Mouse (Mus musculus) naive thymus-derived CD4-positive, alpha-beta T cell, adult 5 months (primary cell): Measurements from ENCODE around the gene Atf2. TPM values are rescaled to one million over a fixed set of nuclear protein-coding genes. Genes with fewer than 3 reads are reported as not detected.

Experiments used
- polyA plus RNA-seq: library from polyadenylated mRNA; unstranded; fragments of 100-300 nt; shearing (Covaris generic); gene quantifications from one replicate; pipeline ENCODE4 v1.2.1, GENCODE M21; 2017

The Atf2 gene
- 90.3 TPM for polyA plus RNA-seq

DNA sequence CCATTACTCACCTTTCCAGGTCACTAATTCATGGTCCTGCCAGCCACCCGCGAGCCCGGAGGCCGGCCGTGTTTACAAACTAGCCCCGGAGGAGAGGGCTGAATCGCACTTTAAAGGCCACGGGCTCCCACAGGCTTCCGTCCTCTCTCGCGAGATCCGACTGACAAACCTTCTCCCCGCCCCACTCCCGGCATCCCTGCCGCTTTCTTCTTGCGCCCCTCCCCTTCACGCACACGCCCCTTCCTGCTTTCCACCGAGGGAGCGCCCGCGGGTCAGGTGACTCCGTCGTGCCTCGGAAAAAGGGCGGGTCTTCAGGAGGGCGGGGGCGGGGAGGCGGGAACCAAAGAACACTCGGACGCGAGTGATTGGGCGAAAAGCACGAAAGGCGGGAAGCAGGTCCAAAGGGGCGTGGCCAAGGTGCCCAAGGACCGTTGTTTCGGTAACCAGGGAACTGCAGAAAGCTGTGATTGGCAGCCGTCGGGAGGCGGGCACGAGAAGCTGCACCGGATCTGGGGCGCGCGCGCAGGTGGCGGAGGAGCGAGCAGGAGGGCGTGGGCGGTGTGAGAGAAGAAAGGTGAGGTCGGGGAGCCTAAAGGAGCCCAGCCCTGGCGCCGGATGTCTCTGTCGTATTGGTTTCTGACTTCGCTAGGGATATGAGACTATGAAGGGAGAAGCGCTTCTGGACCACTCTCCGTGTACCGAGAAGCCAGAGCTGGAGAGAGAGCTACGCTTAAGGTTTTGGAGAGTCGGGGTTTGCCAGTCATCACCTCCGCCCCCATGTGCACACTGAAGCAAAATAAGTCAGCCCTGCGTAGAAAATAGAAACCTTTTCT, at the start of gene Atf2:
Gene Atf2 (minus strand): TSS at position 176 of the 833 bp plus-strand sequence.

GRCm38 (mm10) chr2:73911175-73911700, 18.8 kb upstream of the Atf2 start, which contains the start of gene Atp5g3:
TSS of gene Atp5g3 (minus strand) at chr2:73911326.

DNA sequence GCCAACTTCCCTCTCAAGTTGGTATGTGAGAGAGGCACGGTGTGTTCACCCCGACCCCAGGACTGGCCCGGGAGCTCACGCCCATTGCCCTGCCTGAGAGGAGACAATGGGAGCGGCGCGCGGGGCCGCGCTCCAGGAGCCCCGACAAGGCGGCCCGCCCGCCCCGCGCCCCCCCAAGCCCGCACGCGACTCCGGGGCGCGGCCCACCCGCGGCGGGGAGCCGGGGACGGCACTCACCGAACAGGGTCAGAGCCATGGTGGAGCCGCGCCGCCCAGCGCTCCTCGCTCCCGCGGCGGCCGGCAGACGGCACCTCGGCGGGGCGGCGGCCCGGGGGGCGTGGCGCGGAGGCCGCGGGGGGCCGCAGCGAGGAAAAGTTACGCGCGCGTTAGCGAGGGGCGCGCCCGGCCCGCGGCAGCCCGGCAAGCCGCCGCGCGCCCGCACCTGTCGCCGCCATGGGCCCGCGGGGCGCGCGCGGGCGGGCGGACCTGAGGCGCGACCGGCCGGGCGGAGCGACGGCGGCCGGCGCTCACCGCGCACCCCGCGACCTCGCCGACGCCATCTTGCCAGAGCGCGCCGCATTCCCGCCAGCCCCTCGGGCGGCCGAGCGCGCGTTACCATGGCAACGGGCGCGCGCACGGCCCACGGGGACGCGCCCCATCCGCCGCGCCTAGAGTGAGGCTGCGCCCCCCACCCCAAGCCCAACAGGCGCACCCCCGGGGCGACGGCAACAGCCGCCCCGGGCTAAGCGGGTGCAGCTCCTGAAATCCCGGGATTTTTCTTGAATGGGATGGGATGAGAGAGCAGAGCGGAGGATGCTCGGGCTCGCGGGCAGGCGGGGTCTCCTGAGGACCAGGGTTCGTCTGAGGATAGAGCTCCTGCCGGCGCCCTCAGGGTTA, 117.4 kb downstream of the Atf2 start, which contains the start of gene Chn1:
Gene Chn1 (minus strand): TSS at position 561 of the 897 bp plus-strand sequence.

Other genes with a start within 250 kb of the Atf2 start
- gene Chn1, start 117.3 kb downstream of the Atf2 start, polyA plus RNA-seq, result not detected
- gene Atp5g3, start 18.7 kb upstream of the Atf2 start, polyA plus RNA-seq, result 463 TPM